Mouse (Mus musculus) liver, adult 2 months (tissue): ENCODE data around the gene Gm45753.

ENCODE experiments used
- CTCF ChIP-seq: fragments of 200-500 bp; IDR thresholded peaks from 2 replicates; pipeline ENCODE4 v1.5.1; 2011; ENCODE audit warnings: low read depth, low read length, control low read depth
- POLR2A ChIP-seq: fragments of 200-500 bp; IDR thresholded peaks from 2 replicates; pipeline ENCODE4 v1.6.1; 2011; ENCODE audit warnings: low read length, control low read depth; ENCODE audit not compliant: insufficient read depth; ENCODE audit errors: extremely low read depth

DNA sequence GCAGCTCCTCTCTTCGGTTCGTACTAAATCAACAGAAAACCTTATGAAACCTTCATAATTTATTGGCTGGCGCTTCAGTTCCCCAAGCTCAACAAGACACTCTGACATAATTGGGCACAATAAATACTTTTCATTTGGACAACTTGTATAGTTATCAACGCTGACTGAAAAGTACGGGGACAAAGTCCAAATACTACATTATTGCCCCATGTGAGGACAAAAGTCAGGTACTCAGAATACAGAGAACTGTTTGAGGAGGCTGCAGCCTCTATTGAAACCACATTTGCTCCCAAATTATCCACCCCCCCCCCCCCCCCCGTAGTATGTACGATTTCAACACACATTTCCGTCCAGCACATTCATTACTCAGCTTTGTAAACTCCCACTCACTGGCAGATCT, 68.9 kb downstream of the Gm45753 start:
- TF ChIP-seq CTCF (no peak), POLR2A (no peak)
